Mouse (Mus musculus) midbrain, embryonic 10.5 days (tissue): ENCODE data around the gene Cmtm7. TPM values are rescaled to one million over a fixed set of nuclear protein-coding genes. Genes with fewer than 3 reads are reported as not detected.

Experiments used
- DNase-seq: peaks from one replicate; pipeline ENCODE4 v3.0.0-alpha.2; 2017; ENCODE audit warnings: low spot score
- H3K27ac ChIP-seq: fragments of 300-500 bp; sonication (generic); replicated peaks from 2 replicates; pipeline ENCODE4 v1.5.1; 2016; ENCODE audit warnings: mild to moderate bottlenecking
- H3K27me3 ChIP-seq: fragments of 300-500 bp; sonication (generic); 2 replicates; pipeline ENCODE4 v1.6.1; 2016; ENCODE audit warnings: low read depth, mild to moderate bottlenecking; ENCODE audit not compliant: poor library complexity, severe bottlenecking
- H3K36me3 ChIP-seq: fragments of 300-500 bp; sonication (generic); 2 replicates; pipeline ENCODE4 v1.6.1; 2016; ENCODE audit warnings: mild to moderate bottlenecking, moderate library complexity
- H3K4me1 ChIP-seq: fragments of 300-500 bp; sonication (generic); 2 replicates; pipeline ENCODE4 v1.6.1; 2016
- H3K4me3 ChIP-seq: fragments of 300-500 bp; sonication (generic); 2 replicates; pipeline ENCODE4 v1.5.1; 2016; ENCODE audit warnings: mild to moderate bottlenecking, moderate library complexity
- H3K9me3 ChIP-seq: fragments of 300-500 bp; sonication (generic); replicated peaks from 2 replicates; pipeline ENCODE4 v1.6.1; 2016; ENCODE audit warnings: mild to moderate bottlenecking
- WGBS: fragments of 180-500 bp; shearing (Covaris S2); methylation state at CpG from one replicate; pipeline ENCODE4 v1.1.7; 2016; 5-methylcytosine and 5-hydroxymethylcytosine counted together
- polyA plus RNA-seq: library from polyadenylated mRNA; unstranded; fragments of >200 nt; fragmentation: Nextera tagmentation; extraction: Ambion mirVana; gene quantifications from 2 replicates; pipeline ENCODE4 v1.2.1, GENCODE M21; 2016

The Cmtm7 gene
- polyA plus RNA-seq, 1 experiment from 2014 or later: 88.2 TPM

DNA sequence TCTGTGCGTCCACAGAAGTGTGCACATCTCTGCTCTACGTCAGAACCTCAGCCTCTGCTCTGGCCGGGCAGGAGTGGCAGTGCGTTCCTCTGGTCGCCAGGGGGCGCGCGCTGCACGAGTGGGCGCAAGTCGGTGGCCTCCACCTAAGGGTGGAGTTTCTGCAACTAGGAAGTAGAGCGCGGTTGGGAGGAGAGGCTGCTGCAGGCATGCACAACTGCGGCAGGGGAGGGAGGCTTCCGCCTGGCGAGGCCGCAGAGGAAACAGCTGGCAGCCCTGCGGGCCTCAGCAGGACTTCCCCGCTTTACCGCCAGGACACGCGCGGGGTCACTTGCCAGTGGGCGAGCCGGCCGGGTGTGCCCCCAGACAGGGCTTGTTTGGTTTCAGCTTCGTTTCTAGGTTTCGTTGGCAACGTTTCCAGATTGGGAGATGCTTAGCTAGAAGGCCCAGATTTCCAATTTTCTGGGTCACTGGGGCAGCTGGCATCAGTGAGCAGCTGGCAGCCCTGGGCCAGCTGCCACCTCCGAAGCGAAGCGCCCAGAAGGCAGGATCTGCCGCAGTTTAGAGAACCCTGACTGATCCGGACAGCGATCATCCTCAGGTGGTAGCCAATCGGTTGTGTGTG, 28.7 kb downstream of the Cmtm7 start:
- Histone ChIP-seq H3K27ac (peak overlapping the region; percentile 76), H3K27me3 (no peaks in the 10 kb centered on the region), H3K4me1 (peaks cover 11% of the 10 kb centered on the region), H3K9me3 (no peaks in the 10 kb centered on the region), H3K36me3 (peaks cover 51% of the 10 kb centered on the region), H3K4me3 (peak overlapping the region; percentile 57)
- WGBS: 9% methylated on average over 36 of the region's 36 CpGs
- DNase-seq: peak; percentile 88

DNA sequence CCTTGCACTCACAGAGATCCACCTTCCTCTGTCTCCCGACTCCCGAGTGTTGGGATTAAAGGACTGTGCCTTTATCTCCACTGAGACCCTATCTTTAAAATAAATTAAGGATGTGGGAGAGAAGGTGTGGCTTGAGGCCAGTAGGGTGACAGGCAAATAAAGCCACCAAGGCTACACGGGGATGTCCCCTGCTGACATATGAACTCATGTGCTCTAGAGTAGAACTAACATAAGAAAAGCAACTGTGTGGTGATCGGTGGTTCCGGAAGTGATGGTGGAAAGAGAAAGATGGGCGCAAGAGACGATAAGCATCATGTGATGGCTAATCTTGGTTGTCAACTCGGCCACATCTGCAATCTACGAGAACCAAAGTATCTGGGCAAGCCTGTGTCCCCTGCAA, 29.3 kb downstream of the Cmtm7 start:
- Histone ChIP-seq H3K27me3 (no peaks in the 10 kb centered on the region), H3K4me3 (peak overlapping the region; percentile 57; the same call in 1 of the 2 replicates), H3K9me3 (no peaks in the 10 kb centered on the region), H3K27ac (no peak overlapping the region), H3K36me3 (peaks cover 54% of the 10 kb centered on the region), H3K4me1 (peaks cover 11% of the 10 kb centered on the region)
- DNase-seq: no peak
- 75% methylated on average over 9 of the region's 9 CpGs for WGBS

DNA sequence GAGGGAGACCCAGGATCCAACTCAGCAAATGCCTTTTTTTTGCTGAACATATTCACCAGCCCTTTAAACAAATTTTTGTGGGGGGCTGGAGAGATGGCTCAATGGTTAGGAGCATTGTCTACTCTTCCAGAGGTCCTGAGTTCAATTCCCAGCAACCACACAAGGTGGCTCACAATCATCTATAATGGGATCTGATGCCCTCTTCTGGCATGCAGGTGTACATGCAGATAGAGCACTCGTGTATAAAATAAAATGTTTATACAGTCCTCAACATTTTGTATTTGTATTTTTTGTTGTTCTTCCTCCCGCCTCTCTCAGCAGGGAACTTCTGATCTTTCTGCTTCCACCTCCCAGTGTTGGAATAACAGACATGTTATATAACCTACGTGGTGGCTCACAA, 30.1 kb downstream of the Cmtm7 start:
- Histone ChIP-seq H3K9me3 (no peaks in the 10 kb centered on the region), H3K27me3 (no peaks in the 10 kb centered on the region), H3K36me3 (peaks cover 54% of the 10 kb centered on the region), H3K4me3 (no peak overlapping the region), H3K4me1 (peaks cover 11% of the 10 kb centered on the region), H3K27ac (no peak overlapping the region)
- WGBS: 83% methylated on average over 3 of the region's 3 CpGs
- DNase-seq: no peak

DNA sequence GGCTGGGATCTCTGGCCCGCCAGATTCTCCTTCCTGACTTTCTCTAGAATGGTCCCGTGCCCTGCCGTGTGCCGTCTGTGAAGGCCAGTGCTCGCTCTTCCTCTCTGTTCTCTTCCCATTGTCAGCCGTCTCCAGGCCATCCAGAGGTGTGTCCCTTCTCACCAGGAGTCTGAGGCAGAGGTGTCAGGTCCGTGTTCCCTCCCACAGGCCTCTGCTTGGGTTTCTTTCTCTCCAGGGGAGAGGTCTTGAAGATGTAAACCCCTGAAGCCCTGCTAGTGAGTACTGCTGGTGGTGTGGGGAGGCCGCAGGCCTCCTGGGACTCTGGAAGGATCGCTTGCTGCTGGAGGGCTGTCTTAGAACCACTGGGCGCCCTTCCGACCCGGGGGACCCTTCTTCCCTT, 34.2 kb downstream of the Cmtm7 start:
- Histone ChIP-seq H3K4me1 (peaks cover 2% of the 10 kb centered on the region; the same call in 1 of the 2 replicates), H3K27ac (no peak overlapping the region), H3K36me3 (peaks cover 62% of the 10 kb centered on the region), H3K9me3 (no peaks in the 10 kb centered on the region), H3K27me3 (no peaks in the 10 kb centered on the region), H3K4me3 (no peak overlapping the region)
- WGBS: 91% methylated on average over 12 of the region's 12 CpGs
- DNase-seq: no peak

DNA sequence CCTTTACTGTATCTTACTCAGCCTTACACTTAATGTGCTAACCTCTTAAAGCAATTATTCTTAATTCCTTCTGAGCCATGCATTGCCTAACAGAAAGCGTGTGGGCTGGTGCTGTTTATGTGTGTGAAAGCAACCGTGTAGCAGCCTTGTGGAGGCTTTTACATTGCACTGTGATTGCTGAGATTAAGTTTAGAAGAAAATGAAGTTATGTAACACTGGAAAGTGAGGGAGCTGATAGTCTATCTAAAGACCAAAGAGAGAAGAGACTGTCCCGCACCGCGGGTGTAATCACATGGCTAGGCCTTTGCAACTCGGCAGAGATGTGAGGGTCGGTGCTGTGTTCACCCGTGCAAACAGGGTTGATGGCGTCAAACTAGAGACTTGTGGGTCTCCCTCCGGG, 34.6 kb downstream of the Cmtm7 start:
- H3K27me3 ChIP-seq: no peaks in the 10 kb centered on the region
- H3K4me1 ChIP-seq: no peaks in the 10 kb centered on the region
- peaks cover 64% of the 10 kb centered on the region for H3K36me3 ChIP-seq
- DNase-seq: no peak
- no peaks in the 10 kb centered on the region for H3K9me3 ChIP-seq
- no peak overlapping the region for H3K4me3 ChIP-seq
- H3K27ac ChIP-seq: no peak overlapping the region
- 90% methylated on average over 10 of the region's 10 CpGs for WGBS

DNA sequence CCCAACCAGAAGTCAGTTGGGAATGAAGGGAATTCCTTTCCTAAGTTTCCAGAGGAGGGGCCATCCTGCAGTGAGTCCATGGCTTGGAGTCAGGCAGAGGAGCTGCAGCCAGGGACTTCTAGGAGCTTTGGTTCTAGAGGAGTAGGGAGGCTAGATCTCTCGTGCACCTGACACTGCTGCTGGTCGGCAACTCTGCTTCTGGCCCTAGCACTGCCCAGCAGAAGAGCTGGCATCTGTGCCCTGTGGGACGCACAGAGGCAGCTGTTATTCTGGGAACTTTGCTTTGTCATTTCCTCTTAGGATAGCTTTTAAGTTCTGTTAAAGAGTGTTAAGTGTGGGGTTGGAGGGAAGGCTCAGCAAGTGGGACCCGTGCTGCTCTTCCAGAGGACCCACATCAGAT, 36.0 kb downstream of the Cmtm7 start:
- 83% methylated on average over 4 of the region's 4 CpGs for WGBS
- Histone ChIP-seq H3K27ac (no peak overlapping the region), H3K36me3 (peaks cover 70% of the 10 kb centered on the region), H3K27me3 (no peaks in the 10 kb centered on the region), H3K9me3 (no peaks in the 10 kb centered on the region), H3K4me1 (no peaks in the 10 kb centered on the region), H3K4me3 (no peak overlapping the region)
- no peak for DNase-seq

- no peak overlapping the region for H3K27ac ChIP-seq
- 89% methylated on average over 4 of the region's 4 CpGs for WGBS
- no peaks in the 10 kb centered on the region for H3K27me3 ChIP-seq
- no peaks in the 10 kb centered on the region for H3K4me1 ChIP-seq
- H3K4me3 ChIP-seq: no peak overlapping the region
- H3K36me3 ChIP-seq: peaks cover 70% of the 10 kb centered on the region
- DNase-seq: no peak
- H3K9me3 ChIP-seq: no peaks in the 10 kb centered on the region
These were observed 36.5 kb downstream of the Cmtm7 start for GRCm38 (mm10) chr9:114745163-114745562.

DNA sequence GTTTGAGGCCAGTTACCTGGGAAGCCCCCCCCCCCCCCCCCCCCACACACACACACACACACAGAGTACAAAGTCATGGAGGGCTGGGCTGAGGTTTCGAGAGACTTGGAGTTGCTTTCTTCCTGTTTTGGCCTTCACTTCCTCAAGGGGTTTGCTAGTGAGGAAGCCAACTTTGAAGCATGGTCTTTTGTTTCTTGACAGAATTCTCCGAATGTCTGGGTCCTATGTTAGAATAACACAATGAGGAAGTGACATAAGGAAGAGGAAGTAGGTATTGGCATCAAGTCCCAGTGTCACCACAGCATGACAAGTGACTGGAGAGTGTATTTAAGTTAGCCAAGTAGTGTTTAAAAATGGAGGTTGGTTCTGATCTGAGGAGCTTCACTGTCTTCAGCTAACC, 38.9 kb downstream of the Cmtm7 start:
- no peaks in the 10 kb centered on the region for H3K4me1 ChIP-seq
- H3K27ac ChIP-seq: no peak overlapping the region
- no peak for DNase-seq
- no peaks in the 10 kb centered on the region for H3K27me3 ChIP-seq
- 89% methylated on average over 2 of the region's 2 CpGs for WGBS
- H3K36me3 ChIP-seq: peaks cover 60% of the 10 kb centered on the region
- H3K4me3 ChIP-seq: no peak overlapping the region
- no peaks in the 10 kb centered on the region for H3K9me3 ChIP-seq

DNA sequence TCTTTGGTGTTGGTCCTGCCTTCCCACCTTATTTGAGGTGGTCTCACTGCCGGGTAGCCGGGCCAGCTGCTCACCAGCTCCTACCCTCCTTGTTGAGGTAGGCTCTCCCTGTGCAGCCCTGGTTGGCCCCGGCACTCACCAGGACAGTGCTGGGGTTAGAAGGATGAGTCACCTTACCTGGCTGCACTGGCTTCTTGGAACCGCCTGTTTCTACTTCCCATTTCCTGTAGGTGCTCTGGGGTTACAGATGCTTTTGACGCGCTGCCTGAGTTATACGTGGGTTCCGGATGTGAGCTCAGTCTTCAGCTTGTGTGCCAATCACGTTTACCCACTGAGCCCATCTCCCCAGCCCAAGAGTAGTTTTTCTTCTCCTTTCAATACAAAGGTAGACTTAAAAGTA, 41.3 kb downstream of the Cmtm7 start:
- 91% methylated on average over 9 of the region's 9 CpGs for WGBS
- H3K4me3 ChIP-seq: no peak overlapping the region
- no peak for DNase-seq
- H3K27me3 ChIP-seq: no peaks in the 10 kb centered on the region
- H3K9me3 ChIP-seq: no peaks in the 10 kb centered on the region
- peaks cover 3% of the 10 kb centered on the region; the same call in 1 of the 2 replicates for H3K4me1 ChIP-seq
- peaks cover 49% of the 10 kb centered on the region for H3K36me3 ChIP-seq
- H3K27ac ChIP-seq: no peak overlapping the region

- no peaks in the 10 kb centered on the region for H3K27me3 ChIP-seq
- no peak for DNase-seq
- H3K4me1 ChIP-seq: peaks cover 27% of the 10 kb centered on the region
- peaks cover 29% of the 10 kb centered on the region for H3K36me3 ChIP-seq
- whole genome bisulfite sequencing: 82% methylated on average over 11 of the region's 11 CpGs
- no peaks in the 10 kb centered on the region for H3K9me3 ChIP-seq
- H3K27ac ChIP-seq: no peak overlapping the region
- H3K4me3 ChIP-seq: no peak overlapping the region
These were observed 45.2 kb downstream of the Cmtm7 start for GRCm38 (mm10) chr9:114736442-114736841.

GRCm38 (mm10) chr9:114733238-114733637, 48.4 kb downstream of the Cmtm7 start:
- no peaks in the 10 kb centered on the region for H3K9me3 ChIP-seq
- no peaks in the 10 kb centered on the region for H3K27me3 ChIP-seq
- 76% methylated on average over 2 of the region's 2 CpGs for WGBS
- H3K4me3 ChIP-seq: no peak overlapping the region
- H3K27ac ChIP-seq: no peak overlapping the region
- H3K36me3 ChIP-seq: peaks cover 12% of the 10 kb centered on the region
- DNase-seq: no peak
- peaks cover 33% of the 10 kb centered on the region for H3K4me1 ChIP-seq

GRCm38 (mm10) chr9:114731871-114732682, 49.6 kb downstream of the Cmtm7 start:
- H3K36me3 ChIP-seq: peaks cover 6% of the 10 kb centered on the region
- no peaks in the 10 kb centered on the region for H3K9me3 ChIP-seq
- peaks cover 33% of the 10 kb centered on the region for H3K4me1 ChIP-seq
- WGBS: 77% methylated on average over 12 of the region's 12 CpGs
- H3K4me3 ChIP-seq: peak overlapping the region; percentile 93
- no peaks in the 10 kb centered on the region for H3K27me3 ChIP-seq
- DNase-seq: no peak
- H3K27ac ChIP-seq: no peak overlapping the region

DNA sequence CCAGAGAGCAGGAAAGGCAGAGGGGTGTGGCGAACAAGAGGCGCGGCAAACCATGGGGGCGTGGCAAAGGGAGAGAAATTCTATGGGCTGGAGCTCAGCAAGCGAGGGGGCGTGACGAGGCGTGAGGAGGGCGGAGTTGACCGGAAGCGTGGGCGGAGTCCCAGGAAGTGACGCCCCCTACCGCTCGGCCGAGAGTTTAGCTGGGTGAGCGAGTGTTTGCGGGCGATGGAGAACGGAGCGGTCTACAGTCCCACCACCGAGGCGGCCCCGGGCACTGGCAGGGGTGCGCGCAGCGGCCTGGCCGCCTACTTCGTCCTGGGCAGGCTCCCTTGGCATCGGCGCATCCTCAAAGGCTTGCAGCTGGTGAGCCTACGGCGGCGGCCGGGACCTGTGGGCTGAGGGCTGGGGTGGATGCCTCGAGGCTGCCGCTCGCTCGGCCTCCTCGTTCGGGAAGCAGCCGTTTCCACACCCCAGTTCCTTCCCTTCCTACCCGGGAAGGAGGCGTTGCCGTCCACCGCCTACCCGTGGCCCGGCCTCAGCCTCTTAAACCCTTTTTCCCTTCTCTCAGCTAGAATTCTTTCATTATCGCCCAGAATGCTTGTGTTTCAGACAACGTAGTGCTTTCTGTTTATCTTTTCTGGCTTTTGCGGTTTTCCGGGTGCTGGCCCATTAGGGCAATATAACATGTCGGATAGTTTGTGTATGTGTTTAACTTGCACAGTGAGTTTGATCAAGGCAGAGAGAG, 50.5 kb downstream of the Cmtm7 start, which contains the start of gene Cmtm6:
Gene Cmtm6 (plus strand): TSS at position 106 of the 745 bp plus-strand sequence.
- Histone ChIP-seq H3K4me3 (peak within 1 kb of the TSS; percentile 93), H3K27ac (peak within 1 kb of the TSS; percentile 91), H3K9me3 (no peaks in the 10 kb centered on the region), H3K4me1 (peaks cover 30% of the 10 kb centered on the region), H3K36me3 (no peaks in the 10 kb centered on the region), H3K27me3 (no peaks in the 10 kb centered on the region)
- DNase-seq: peak; percentile 98
- WGBS: under 1% methylated on average over 53 of the region's 53 CpGs
